1 mouse cellular context compared by ENCODE assay signal in genomic region chr1:135112661-135113060, GRCm38 (mm10).
TF ChIP-seq lines count a peak whose summit lies in the region.

No protein-coding gene starts in this region.

TF ChIP-seq in C2C12, 6 proteins besides CTCF, POLR2A, EP300 and RAD21:
- TF ChIP-seq MYOD1 (IDR thresholded peaks at IDR 0.05; ENCODE audit: control insufficient read depth, insufficient read length, low read depth) (no peak), CEBPB (IDR thresholded peaks at IDR 0.05; ENCODE audit: low read depth) (no peak), MAX (IDR thresholded peaks at IDR 0.05) (no peak), USF1 (IDR thresholded peaks at IDR 0.05; ENCODE audit: low read depth) (peak; percentile 86), FOSL1 (IDR thresholded peaks at IDR 0.05; ENCODE audit: insufficient read depth, low read length, poor library complexity, severe bottlenecking) (no peak), MYOG (IDR thresholded peaks at IDR 0.05; ENCODE audit: control insufficient read depth, extremely low read depth, insufficient read length) (no peak)
TF ChIP-seq in C2C12: peak in this region for 1.
